Mouse (Mus musculus): ENCODE measurements around the gene Nxpe4.

- TF ChIP-seq CTCF (IDR thresholded peaks at IDR 0.05; ENCODE audit: low read depth, low read length) (no peak), POLR2A (IDR thresholded peaks at IDR 0.05; ENCODE audit: extremely low read depth, insufficient read depth, low read length) (no peak)
These were observed 105.2 kb downstream of the Nxpe4 start for GRCm38 (mm10) chr9:48267028-48267441.

Measured in liver, adult 2 months (tissue).